Mouse (Mus musculus): ENCODE results near the gene Plpp3. TPM values are rescaled to one million over a fixed set of nuclear protein-coding genes. Genes with fewer than 3 reads are reported as not detected.

Gene Plpp3
- total RNA-seq, 2 experiments from 2014 or later = 0.08 to 0.84 TPM

GRCm38 (mm10) chr4:105208977-105209376 is 51.8 kb downstream of the Plpp3 start:
- ATAC-seq (replicated peaks; ENCODE audit: low FRiP score, poor library complexity, severe bottlenecking) = no peak

GRCm38 (mm10) chr4:105213314-105213713 is 56.2 kb downstream of the Plpp3 start:
- ATAC-seq (replicated peaks; ENCODE audit: low FRiP score, poor library complexity, severe bottlenecking) = no peak

GRCm38 (mm10) chr4:105214438-105214837 is 57.3 kb downstream of the Plpp3 start:
- ATAC-seq (replicated peaks; ENCODE audit: low FRiP score, poor library complexity, severe bottlenecking) = no peak

- ATAC-seq (replicated peaks; ENCODE audit: low FRiP score, poor library complexity, severe bottlenecking) = no peak
Observed at GRCm38 (mm10) chr4:105215726-105216410, 58.7 kb downstream of the Plpp3 start.

- ATAC-seq (replicated peaks; ENCODE audit: low FRiP score, poor library complexity, severe bottlenecking) = no peak
Observed at GRCm38 (mm10) chr4:105218202-105218601, 61.1 kb downstream of the Plpp3 start.

GRCm38 (mm10) chr4:105219316-105219715 is 62.2 kb downstream of the Plpp3 start:
- no peak for ATAC-seq (replicated peaks; ENCODE audit: low FRiP score, poor library complexity, severe bottlenecking)

- no peak for ATAC-seq (replicated peaks; ENCODE audit: low FRiP score, poor library complexity, severe bottlenecking)
Observed at GRCm38 (mm10) chr4:105220849-105221248, 63.7 kb downstream of the Plpp3 start.

- ATAC-seq (replicated peaks; ENCODE audit: low FRiP score, poor library complexity, severe bottlenecking) = no peak
Observed at GRCm38 (mm10) chr4:105221256-105221840, 64.2 kb downstream of the Plpp3 start.

GRCm38 (mm10) chr4:105223101-105223924 is 66.2 kb downstream of the Plpp3 start:
- no peak for ATAC-seq (replicated peaks; ENCODE audit: low FRiP score, poor library complexity, severe bottlenecking)

GRCm38 (mm10) chr4:105223925-105224300 is 66.8 kb downstream of the Plpp3 start:
- no peak for ATAC-seq (replicated peaks; ENCODE audit: low FRiP score, poor library complexity, severe bottlenecking)

GRCm38 (mm10) chr4:105225512-105225911 is 68.4 kb downstream of the Plpp3 start:
- no peak for ATAC-seq (replicated peaks; ENCODE audit: low FRiP score, poor library complexity, severe bottlenecking)

- no peak for ATAC-seq (replicated peaks; ENCODE audit: low FRiP score, poor library complexity, severe bottlenecking)
Observed at GRCm38 (mm10) chr4:105226351-105226750, 69.2 kb downstream of the Plpp3 start.

GRCm38 (mm10) chr4:105230127-105230526 is 73.0 kb downstream of the Plpp3 start:
- ATAC-seq (replicated peaks; ENCODE audit: low FRiP score, poor library complexity, severe bottlenecking) = no peak

- no peak for ATAC-seq (replicated peaks; ENCODE audit: low FRiP score, poor library complexity, severe bottlenecking)
Observed at GRCm38 (mm10) chr4:105240233-105240632, 83.1 kb downstream of the Plpp3 start.

GRCm38 (mm10) chr4:105244931-105245330 is 87.8 kb downstream of the Plpp3 start:
- ATAC-seq (replicated peaks; ENCODE audit: low FRiP score, poor library complexity, severe bottlenecking) = no peak

- no peak for ATAC-seq (replicated peaks; ENCODE audit: low FRiP score, poor library complexity, severe bottlenecking)
Observed at GRCm38 (mm10) chr4:105245479-105245944, 88.4 kb downstream of the Plpp3 start.

GRCm38 (mm10) chr4:105246331-105246730 is 89.2 kb downstream of the Plpp3 start:
- no peak for ATAC-seq (replicated peaks; ENCODE audit: low FRiP score, poor library complexity, severe bottlenecking)

- no peak for ATAC-seq (replicated peaks; ENCODE audit: low FRiP score, poor library complexity, severe bottlenecking)
Observed at GRCm38 (mm10) chr4:105248161-105248560, 91.0 kb downstream of the Plpp3 start.

- no peak for ATAC-seq (replicated peaks; ENCODE audit: low FRiP score, poor library complexity, severe bottlenecking)
Observed at GRCm38 (mm10) chr4:105249283-105249682, 92.1 kb downstream of the Plpp3 start.

GRCm38 (mm10) chr4:105250946-105251345 is 93.8 kb downstream of the Plpp3 start:
- ATAC-seq (replicated peaks; ENCODE audit: low FRiP score, poor library complexity, severe bottlenecking) = no peak

GRCm38 (mm10) chr4:105252044-105252443 is 94.9 kb downstream of the Plpp3 start:
- ATAC-seq (replicated peaks; ENCODE audit: low FRiP score, poor library complexity, severe bottlenecking) = no peak

Measured in erythroid progenitor cell, adult 5-6 weeks (primary cell).